Mouse (Mus musculus): ENCODE results near the gene Htra3. TPM values are rescaled to one million over a fixed set of nuclear protein-coding genes. Genes with fewer than 3 reads are reported as not detected.
A peak's percentile ranks its signal among the peaks of the same experiment; 100 is the strongest.

Htra3 gene
- total RNA-seq, 2 experiments from 2014 or later, result 11.5 to 12.5 TPM

DNA sequence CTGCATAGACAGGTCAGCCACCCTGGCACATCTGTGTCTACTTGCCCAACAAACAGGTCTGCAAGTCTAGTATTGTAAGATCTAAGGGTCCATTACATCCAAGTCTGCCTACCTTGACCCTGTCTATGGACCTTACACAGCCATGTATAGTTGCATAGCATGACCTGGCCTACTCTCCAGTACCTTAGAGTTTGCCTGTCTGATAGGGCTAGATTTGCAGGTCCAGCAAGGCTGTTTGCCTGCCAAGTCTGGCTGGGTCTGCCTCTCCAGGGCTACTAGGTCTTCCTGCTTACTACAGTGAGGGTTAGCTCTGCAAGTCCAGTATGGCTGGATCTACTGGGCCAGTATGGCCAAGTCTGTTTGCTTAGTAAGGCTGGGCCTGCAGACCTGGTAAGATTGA is 55.8 kb downstream of the Htra3 start:
- no peak for DNase-seq (ENCODE audit: low spot score in 2 of 2)

DNA sequence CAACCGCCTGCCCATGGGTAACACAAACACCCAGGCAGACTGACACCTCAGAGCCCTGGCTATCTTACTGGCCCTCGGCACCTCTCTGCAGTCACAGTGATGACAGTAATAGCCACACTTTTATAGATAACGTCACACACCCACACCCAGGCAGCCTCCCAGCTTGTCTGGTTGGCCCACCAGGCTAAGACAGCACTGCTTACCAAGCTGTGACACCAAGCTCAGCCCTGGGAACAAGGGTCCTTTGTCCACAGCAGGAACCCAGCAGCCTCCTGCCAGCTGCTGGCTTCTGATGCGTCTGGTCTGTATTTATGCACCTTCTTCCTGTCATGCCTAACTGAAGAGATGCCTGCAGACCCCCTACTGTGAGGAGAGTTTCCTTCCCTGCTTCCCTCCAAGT is 58.5 kb downstream of the Htra3 start:
- no peak for DNase-seq (ENCODE audit: low spot score in 2 of 2)

DNA sequence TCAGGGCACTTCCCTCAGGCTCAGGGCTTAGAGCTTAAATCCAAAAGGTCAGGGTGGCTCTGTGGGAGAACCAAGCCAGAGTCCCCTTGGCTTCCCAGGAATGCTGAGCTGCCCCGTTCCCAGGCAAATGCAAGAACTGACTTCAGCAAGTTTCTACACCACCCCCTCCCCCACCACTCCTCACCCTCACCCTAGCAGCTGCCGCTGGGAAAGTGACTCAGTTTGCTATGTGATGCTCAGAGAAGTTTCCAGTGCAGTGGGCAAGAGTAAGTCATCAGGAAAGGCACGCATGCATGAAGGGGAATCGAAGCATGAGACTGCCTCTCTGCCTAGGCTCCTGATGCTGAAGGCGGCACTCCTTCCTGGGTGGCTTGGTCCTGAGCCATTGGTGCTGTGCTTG is 62.6 kb downstream of the Htra3 start:
- DNase-seq (ENCODE audit: low spot score in 2 of 2), result no peak

DNA sequence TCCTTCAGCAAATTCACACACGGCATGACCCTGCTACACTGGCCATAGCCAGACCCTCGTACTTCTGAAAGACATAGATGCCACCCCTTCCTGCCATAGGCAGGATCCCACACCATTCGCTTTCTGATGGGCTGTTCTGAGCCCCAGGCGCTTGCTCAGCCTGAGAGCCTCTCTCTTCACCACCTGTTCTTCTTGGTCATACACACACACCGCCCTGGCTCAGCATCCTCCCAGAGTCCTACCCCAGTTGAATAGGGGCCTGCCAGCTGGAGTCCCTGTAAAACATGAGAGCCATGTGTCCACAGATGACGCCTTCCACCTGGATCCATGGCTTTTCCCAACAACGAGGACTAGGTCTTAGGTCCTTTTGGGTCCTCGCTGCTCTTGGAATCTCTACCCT is 66.9 kb downstream of the Htra3 start:
- no peak for DNase-seq (ENCODE audit: low spot score in 2 of 2)

GRCm38 (mm10) chr5:35611900-35612299 is 67.7 kb downstream of the Htra3 start:
- DNase-seq (ENCODE audit: low spot score in 2 of 2), result peak in 1 of 2 experiments; percentile 48

DNA sequence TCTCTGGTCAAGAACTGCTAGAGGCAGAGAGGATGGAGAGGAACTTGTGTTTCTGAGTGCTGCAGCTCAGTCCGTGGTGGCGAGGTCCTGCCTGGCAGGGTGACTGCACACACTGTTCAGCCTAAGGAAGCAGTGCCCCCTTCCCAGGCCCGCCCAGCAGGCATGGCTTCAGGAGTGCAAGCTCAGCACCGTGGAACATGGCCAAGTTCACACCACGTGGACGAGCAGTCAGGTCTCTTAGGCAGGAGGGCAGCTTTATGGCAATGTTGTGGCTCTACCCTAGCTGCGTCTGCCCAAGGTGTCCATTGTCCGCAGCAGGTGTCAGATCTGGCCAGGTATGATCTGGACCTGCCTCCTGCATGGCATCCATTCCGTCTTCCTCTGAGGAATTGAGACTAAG is 68.4 kb downstream of the Htra3 start:
- DNase-seq (ENCODE audit: low spot score in 2 of 2), result no peak

- DNase-seq (ENCODE audit: low spot score in 2 of 2), result no peak
Measured at GRCm38 (mm10) chr5:35610381-35610780, 69.2 kb downstream of the Htra3 start.

DNA sequence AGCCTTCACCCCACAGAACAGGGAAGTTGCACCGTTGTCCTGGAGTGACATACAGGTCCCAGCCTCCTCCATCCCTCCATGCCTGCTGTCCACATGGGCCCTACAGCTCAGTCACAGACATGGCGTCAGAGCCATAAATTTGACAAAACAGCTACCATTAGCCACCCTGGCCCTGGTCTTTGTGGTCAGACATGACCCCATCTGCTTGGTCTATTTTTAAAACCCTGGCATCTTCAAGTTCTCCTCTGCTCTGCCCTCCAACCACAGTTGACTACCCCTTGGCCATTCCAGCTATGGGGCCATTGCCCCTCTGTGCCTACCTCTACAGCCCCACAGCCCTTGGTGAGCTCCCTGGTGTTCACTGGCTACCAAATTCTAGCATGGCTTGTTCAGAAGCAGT is 69.6 kb downstream of the Htra3 start:
- no peak for DNase-seq (ENCODE audit: low spot score in 2 of 2)

GRCm38 (mm10) chr5:35609381-35609780 is 70.2 kb downstream of the Htra3 start:
- no peak for DNase-seq (ENCODE audit: low spot score in 2 of 2)

DNA sequence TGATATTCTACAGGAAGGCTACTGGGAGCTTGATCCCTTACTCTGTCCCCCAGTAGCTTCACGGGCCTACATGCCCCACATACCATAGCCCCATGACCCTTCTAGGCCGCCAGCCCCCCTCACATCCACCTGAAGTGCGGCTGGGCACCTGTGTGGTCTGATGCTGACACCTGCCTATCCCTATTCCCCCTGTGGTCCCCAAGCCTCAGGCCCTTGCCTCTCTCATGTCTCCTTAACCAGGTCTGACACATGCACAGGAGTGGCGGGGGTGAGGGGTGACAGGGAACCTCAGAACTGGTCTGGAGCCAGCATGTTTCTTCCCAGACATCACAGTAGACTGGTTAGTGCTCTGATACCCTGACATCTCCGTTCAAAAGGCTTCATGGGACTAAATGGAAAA is 71.0 kb downstream of the Htra3 start:
- no peak for DNase-seq (ENCODE audit: low spot score in 2 of 2)

DNA sequence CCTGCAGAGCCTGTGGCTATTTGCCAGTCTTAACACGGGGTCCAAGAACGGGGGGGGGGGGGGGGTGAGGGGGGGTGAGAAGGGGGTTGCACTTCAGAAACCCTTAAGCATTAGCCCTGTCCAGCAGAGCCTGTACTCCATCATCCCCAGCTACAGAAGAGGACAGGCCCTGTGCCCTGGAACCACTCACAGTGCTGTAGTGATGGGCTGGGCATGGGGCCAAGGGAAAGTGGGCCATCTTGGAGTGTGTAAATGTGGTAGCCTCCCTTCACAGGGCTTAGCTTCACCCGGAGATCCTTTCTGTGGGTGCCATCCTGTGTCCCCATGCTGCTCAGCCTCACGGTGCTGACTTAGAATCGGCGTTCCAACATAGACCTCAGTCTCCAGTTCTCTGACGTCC is 71.8 kb downstream of the Htra3 start:
- DNase-seq (ENCODE audit: low spot score in 2 of 2), result peak in 1 of 2 experiments; percentile 36

DNA sequence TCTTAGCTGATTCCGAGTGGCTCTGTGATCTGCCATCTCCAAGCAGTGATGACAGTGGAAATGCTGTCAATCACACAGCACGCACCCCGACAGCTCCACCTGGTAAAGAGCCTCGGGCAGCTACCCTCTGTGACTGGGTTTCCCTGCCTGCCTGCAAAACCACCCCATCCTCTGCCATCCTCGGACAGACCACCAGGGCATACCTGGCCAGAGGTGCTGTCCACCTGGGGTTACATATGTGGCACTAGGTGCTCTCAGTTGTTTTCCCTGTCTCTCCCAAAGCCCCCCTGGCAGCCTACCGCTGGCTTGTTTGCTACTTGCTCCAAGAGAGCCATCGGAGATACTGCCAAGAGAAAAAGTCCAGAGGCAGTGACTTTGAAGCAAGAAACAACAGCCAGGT is 72.8 kb downstream of the Htra3 start:
- DNase-seq (ENCODE audit: low spot score in 2 of 2), result no peak

- DNase-seq (ENCODE audit: low spot score in 2 of 2), result no peak
Measured at GRCm38 (mm10) chr5:35605355-35605754, 74.2 kb downstream of the Htra3 start.

Other genes with a start within 250 kb of the Htra3 start
- gene Cpz, start 154.1 kb downstream of the Htra3 start, total RNA-seq (2021), result 1 to 10 TPM in 1 of 2 experiments, under 1 TPM in 1; 0.43 to 1.3 TPM
- gene Trmt44, start 104.7 kb downstream of the Htra3 start, total RNA-seq (2021), result 1 to 10 TPM; 7.8 to 8.9 TPM
- gene Acox3, start 96.7 kb downstream of the Htra3 start, total RNA-seq (2021), result 10 to 100 TPM; 25.7 to 30.2 TPM
- gene Sh3tc1, start 60.2 kb upstream of the Htra3 start, total RNA-seq (2021), result 1 to 10 TPM; 3.8 to 4.1 TPM
- 100 to 1,000 TPM in 1 of 2 experiments, 10 to 100 TPM in 1; 94.4 to 101 TPM for gene Ablim2, start 78.1 kb upstream of the Htra3 start, total RNA-seq (2021)
- 10 to 100 TPM; 62.7 to 67.5 TPM for gene Afap1, start 213.5 kb upstream of the Htra3 start, total RNA-seq (2021)

Measured in layer of hippocampus, postnatal 14 days (tissue).